Mouse (Mus musculus): ENCODE results near the gene Pnrc1. TPM values are rescaled to one million over a fixed set of nuclear protein-coding genes. Genes with fewer than 3 reads are reported as not detected.
"Not testable (repeated sequence)": the region's sequence is repeated elsewhere in the genome, so short reads cannot be mapped to it uniquely, and the experiment has no call there.

Pnrc1 gene
- total and polyA plus RNA-seq, 3 experiments, result 27.8 to 35.3 (median 32.2) TPM

GRCm38 (mm10) chr4:33332956-33333455 lies 43.0 kb upstream of the Pnrc1 start:
- dilution Hi-C loops (cut with MboI; ENCODE audit: extremely low pct_ligation_motif_present, extremely low pct_unique_long_range_greater_than_20kb, low sequenced_read_pairs) (no loop called here), in situ Hi-C loops (cut with MboI; ENCODE audit: low pct_ligation_motif_present, low pct_unique_long_range_greater_than_20kb, low sequenced_read_pairs) (no loop called here)
- H3K36me3 ChIP-seq (replicated peaks in 1 of 2; ENCODE audit: control insufficient read depth in 1 of 2, insufficient read depth in 1 of 2, low read length in 1 of 2), result peaks cover 17 to 68% of the 10 kb centered on the region in 2 experiments
- H3K27me3 ChIP-seq (replicated peaks), result no peaks in the 10 kb centered on the region
- H3K9ac ChIP-seq (ENCODE audit: insufficient read depth, low read depth), result no peak overlapping the region
- H3K4me2 ChIP-seq (ENCODE audit: insufficient read depth, low read depth, poor library complexity, severe bottlenecking), result no peak overlapping the region
- DNase-seq (ENCODE audit: extremely low read depth), result no peak
- H3K9me3 ChIP-seq (replicated peaks; ENCODE audit: low read length), result no peaks in the 10 kb centered on the region
- H3K27ac ChIP-seq (ENCODE audit: insufficient read depth, low read depth), result no peak overlapping the region
- no peaks in the 10 kb centered on the region for H3K79me2 ChIP-seq (replicated peaks; ENCODE audit: control insufficient read depth, extremely low read depth, insufficient read depth, poor library complexity, severe bottlenecking)
- TF ChIP-seq MYC (IDR thresholded peaks at IDR 0.05; ENCODE audit: low read depth, low read length), result no peak
- H3K4me3 ChIP-seq (replicated peaks in 1 of 3; ENCODE audit: low read depth in 2 of 3, low read length in 2 of 3, poor library complexity in 1 of 3), result no peak overlapping the region
- H3K4me1 ChIP-seq (ENCODE audit: control insufficient read depth in 1 of 2, insufficient read depth in 2 of 2), result peaks cover 0 to 4% of the 10 kb centered on the region in 2 experiments; a peak in 2 of 4 replicates

- TF ChIP-seq SIN3A (IDR thresholded peaks at IDR 0.05; ENCODE audit: low read length) (no peak), E2F4 (IDR thresholded peaks at IDR 0.05; ENCODE audit: insufficient replicate concordance, low read depth, low read length) (no peak), GABPA (IDR thresholded peaks at IDR 0.05; ENCODE audit: insufficient replicate concordance, low read depth, low read length) (no peak), CHD1 (IDR thresholded peaks at IDR 0.05; ENCODE audit: low read depth, low read length) (no peak), ETS1 (conservative IDR thresholded peaks at IDR 0.05; ENCODE audit: low read depth, low read length) (no peak), IRF4 (IDR thresholded peaks at IDR 0.05; ENCODE audit: low read depth, low read length) (no peak), KAT2A (IDR thresholded peaks at IDR 0.05; ENCODE audit: insufficient replicate concordance, low read length) (no peak), NRF1 (IDR thresholded peaks at IDR 0.05; ENCODE audit: low read depth, low read length) (no peak), MXI1 (IDR thresholded peaks at IDR 0.05; ENCODE audit: low read depth, low read length) (no peak), HCFC1 (IDR thresholded peaks at IDR 0.05; ENCODE audit: low read depth, low read length) (no peak)
- Histone ChIP-seq H3K9ac (ENCODE audit: insufficient read depth, low read depth) (no peak overlapping the region), H3K36me3 (replicated peaks in 1 of 2; ENCODE audit: control insufficient read depth in 1 of 2, insufficient read depth in 1 of 2, low read length in 1 of 2) (peaks cover 21 to 73% of the 10 kb centered on the region in 2 experiments), H3K27ac (ENCODE audit: insufficient read depth, low read depth) (no peak overlapping the region), H3K4me2 (ENCODE audit: insufficient read depth, low read depth, poor library complexity, severe bottlenecking) (no peak overlapping the region), H3K4me1 (ENCODE audit: control insufficient read depth in 1 of 2, insufficient read depth in 2 of 2) (no peaks in the 10 kb centered on the region), H3K4me3 (replicated peaks in 1 of 3; ENCODE audit: low read depth in 2 of 3, low read length in 2 of 3, poor library complexity in 1 of 3) (no peak overlapping the region), H3K9me3 (replicated peaks; ENCODE audit: low read length) (no peaks in the 10 kb centered on the region), H3K79me2 (replicated peaks; ENCODE audit: control insufficient read depth, extremely low read depth, insufficient read depth, poor library complexity, severe bottlenecking) (no peaks in the 10 kb centered on the region), H3K27me3 (replicated peaks) (no peaks in the 10 kb centered on the region)
- in situ Hi-C loops (cut with MboI; ENCODE audit: low pct_ligation_motif_present, low pct_unique_long_range_greater_than_20kb, low sequenced_read_pairs) (no loop called here), dilution Hi-C loops (cut with MboI; ENCODE audit: extremely low pct_ligation_motif_present, extremely low pct_unique_long_range_greater_than_20kb, low sequenced_read_pairs) (no loop called here)
- DNase-seq (ENCODE audit: extremely low read depth), result no peak
These were observed 41.2 kb upstream of the Pnrc1 start for GRCm38 (mm10) chr4:33331147-33331546.

- Histone ChIP-seq H3K4me1 (ENCODE audit: control insufficient read depth in 1 of 2, insufficient read depth in 2 of 2) (peaks cover 3 to 24% of the 10 kb centered on the region in 2 experiments), H3K4me2 (ENCODE audit: insufficient read depth, low read depth, poor library complexity, severe bottlenecking) (no peak overlapping the region), H3K27ac (ENCODE audit: insufficient read depth, low read depth) (no peak overlapping the region), H3K4me3 (replicated peaks in 1 of 3; ENCODE audit: low read depth in 2 of 3, low read length in 2 of 3, poor library complexity in 1 of 3) (no peak overlapping the region), H3K9ac (ENCODE audit: insufficient read depth, low read depth) (no peak overlapping the region), H3K27me3 (replicated peaks) (no peaks in the 10 kb centered on the region), H3K9me3 (replicated peaks; ENCODE audit: low read length) (no peaks in the 10 kb centered on the region), H3K36me3 (replicated peaks in 1 of 2; ENCODE audit: control insufficient read depth in 1 of 2, insufficient read depth in 1 of 2, low read length in 1 of 2) (peaks cover 0 to 31% of the 10 kb centered on the region in 2 experiments), H3K79me2 (replicated peaks; ENCODE audit: control insufficient read depth, extremely low read depth, insufficient read depth, poor library complexity, severe bottlenecking) (peaks cover 48% of the 10 kb centered on the region)
- dilution Hi-C loops (cut with MboI; ENCODE audit: extremely low pct_ligation_motif_present, extremely low pct_unique_long_range_greater_than_20kb, low sequenced_read_pairs), result no loop called here
- in situ Hi-C loops (cut with MboI; ENCODE audit: low pct_ligation_motif_present, low pct_unique_long_range_greater_than_20kb, low sequenced_read_pairs), result no loop called here
- TF ChIP-seq JUND (conservative IDR thresholded peaks at IDR 0.05; ENCODE audit: low read depth, low read length), result no peak
- no peak for TF ChIP-seq CTCF (conservative IDR thresholded peaks at IDR 0.05 in 1 of 2, IDR thresholded peaks at IDR 0.05 in 1 of 2; ENCODE audit: low read depth in 2 of 2, low read length in 2 of 2)
- no peak for TF ChIP-seq RAD21 (IDR thresholded peaks at IDR 0.05; ENCODE audit: low read depth, low read length)
- no peak for DNase-seq (ENCODE audit: extremely low read depth)
These were observed 25.9 kb upstream of the Pnrc1 start for GRCm38 (mm10) chr4:33315840-33316239.

- H3K79me2 ChIP-seq (replicated peaks; ENCODE audit: control insufficient read depth, extremely low read depth, insufficient read depth, poor library complexity, severe bottlenecking), result peaks cover 50% of the 10 kb centered on the region
- H3K27me3 ChIP-seq (replicated peaks); H3K9me3 ChIP-seq (replicated peaks; ENCODE audit: low read length); H3K9ac ChIP-seq (ENCODE audit: insufficient read depth, low read depth); dilution Hi-C loops (cut with MboI; ENCODE audit: extremely low pct_ligation_motif_present, extremely low pct_unique_long_range_greater_than_20kb, low sequenced_read_pairs); H3K27ac ChIP-seq (ENCODE audit: insufficient read depth, low read depth); H3K4me3 ChIP-seq (replicated peaks in 1 of 3; ENCODE audit: low read depth in 2 of 3, low read length in 2 of 3, poor library complexity in 1 of 3); in situ Hi-C loops (cut with MboI; ENCODE audit: low pct_ligation_motif_present, low pct_unique_long_range_greater_than_20kb, low sequenced_read_pairs); H3K4me2 ChIP-seq (ENCODE audit: insufficient read depth, low read depth, poor library complexity, severe bottlenecking); DNase-seq (ENCODE audit: extremely low read depth): not testable (repeated sequence)
- peaks cover 0 to 25% of the 10 kb centered on the region in 2 experiments for H3K36me3 ChIP-seq (replicated peaks in 1 of 2; ENCODE audit: control insufficient read depth in 1 of 2, insufficient read depth in 1 of 2, low read length in 1 of 2)
- peaks cover 6 to 26% of the 10 kb centered on the region in 2 experiments for H3K4me1 ChIP-seq (ENCODE audit: control insufficient read depth in 1 of 2, insufficient read depth in 2 of 2)
These were observed 24.2 kb upstream of the Pnrc1 start for GRCm38 (mm10) chr4:33314150-33314549.
